Mouse (Mus musculus): ENCODE results near the gene Cryzl2.

DNA sequence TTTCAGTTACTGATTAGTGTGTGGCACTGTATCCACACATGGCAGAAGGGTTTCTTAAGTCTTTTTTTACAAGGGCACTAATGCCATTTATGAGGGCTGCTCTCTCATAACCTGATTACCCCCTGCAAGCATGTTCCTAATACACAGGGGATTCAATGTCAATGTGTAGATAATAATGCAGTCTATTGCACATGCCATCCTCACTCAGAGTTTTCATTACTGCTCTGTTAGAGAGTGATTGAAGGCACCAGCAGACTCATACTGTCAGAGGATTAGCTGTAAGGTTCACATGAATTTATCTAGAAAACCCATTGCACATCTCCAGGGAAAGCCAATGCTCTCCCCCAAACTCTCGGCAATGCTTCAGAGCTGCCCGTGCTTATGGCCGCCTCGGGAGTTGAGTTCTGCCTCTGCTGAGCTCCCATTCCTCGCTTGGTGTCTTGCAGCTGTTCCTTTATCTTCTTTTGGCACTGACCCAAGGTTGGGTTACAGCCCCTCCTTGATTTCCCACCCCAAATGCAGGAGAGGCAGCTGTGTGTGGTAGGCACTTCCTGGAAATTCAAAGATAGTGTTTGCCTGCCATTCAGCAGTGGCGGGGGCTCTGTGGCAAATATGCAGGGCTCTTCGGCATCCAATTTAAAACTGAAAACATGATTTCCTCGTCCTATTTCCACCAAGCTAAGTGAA lies 32.5 kb upstream of the Cryzl2 start:
- TF ChIP-seq POLR2A (IDR thresholded peaks at IDR 0.05; ENCODE audit: control insufficient read depth in 1 of 2, insufficient read depth in 1 of 2, low read depth in 1 of 2, low read length in 2 of 2, poor library complexity in 1 of 2) (no peak), EP300 (IDR thresholded peaks at IDR 0.05; ENCODE audit: low read depth in 1 of 2, low read length in 2 of 2) (peak; percentile 47 to 62; a peak in 3 of 4 replicates), CTCF (IDR thresholded peaks at IDR 0.05 in 2 of 3, conservative IDR thresholded peaks at IDR 0.05 in 1 of 3; ENCODE audit: control insufficient read depth in 1 of 3, insufficient read depth in 1 of 3, low read depth in 2 of 3, low read length in 3 of 3, poor library complexity in 1 of 3, severe bottlenecking in 1 of 3) (no peak), CHD2 (IDR thresholded peaks at IDR 0.05; ENCODE audit: low read length) (no peak), RAD21 (IDR thresholded peaks at IDR 0.05; ENCODE audit: low read depth, low read length) (no peak), MYC (IDR thresholded peaks at IDR 0.05; ENCODE audit: low read depth, low read length) (no peak; the same call in 1 of the 2 replicates), USF2 (IDR thresholded peaks at IDR 0.05; ENCODE audit: borderline replicate concordance in 1 of 2, insufficient read depth in 1 of 2, low read depth in 1 of 2, low read length in 2 of 2) (no peak), MAFK (IDR thresholded peaks at IDR 0.05; ENCODE audit: borderline replicate concordance, low read depth, low read length) (no peak), TBP (IDR thresholded peaks at IDR 0.05; ENCODE audit: low read depth, low read length) (no peak), ZC3H11A (IDR thresholded peaks at IDR 0.05; ENCODE audit: low read depth, low read length) (no peak)

Data from MEL (cell line).